Mouse (Mus musculus) adrenal gland, postnatal 4 days (tissue): Measurements from ENCODE around the gene Reep1. TPM values are rescaled to one million over a fixed set of nuclear protein-coding genes. Genes with fewer than 3 reads are reported as not detected.
A peak's percentile ranks its signal among the peaks of the same experiment; 100 is the strongest.

Experiments used
- DNase-seq, 2 experiments: peaks; one replicate each; pipeline ENCODE4 v3.0.0; 2021 to 2022; ENCODE audit warnings: low spot score in 2 of 2, mixed read lengths in 2 of 2
- total RNA-seq, 2 experiments: library from RNA; stranded (reverse); gene quantifications; 2 replicates each; pipeline ENCODE4 v1.2.3; 2021

Gene Reep1
- total RNA-seq, 2 experiments from 2014 or later: 22.3 to 24.4 TPM

DNA sequence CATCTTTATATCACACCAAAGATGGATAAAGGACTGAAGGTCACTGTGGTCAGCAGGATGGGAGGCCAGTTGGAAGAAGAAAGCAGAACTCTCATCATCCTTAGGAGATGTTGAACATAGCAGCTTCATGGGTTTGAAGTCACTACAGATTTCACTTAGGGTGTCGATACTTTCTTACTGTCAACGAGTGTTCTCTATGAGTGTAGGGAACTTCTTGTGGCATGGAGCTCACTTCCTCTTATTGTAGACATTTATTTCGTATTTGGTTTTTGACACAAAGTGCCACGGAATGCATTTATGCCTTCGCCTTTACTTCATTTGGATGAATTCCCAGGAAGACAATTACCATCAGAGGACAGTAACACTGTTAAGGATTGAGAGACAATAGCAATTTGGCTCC, 28.7 kb downstream of the Reep1 start:
- DNase-seq: no peak

DNA sequence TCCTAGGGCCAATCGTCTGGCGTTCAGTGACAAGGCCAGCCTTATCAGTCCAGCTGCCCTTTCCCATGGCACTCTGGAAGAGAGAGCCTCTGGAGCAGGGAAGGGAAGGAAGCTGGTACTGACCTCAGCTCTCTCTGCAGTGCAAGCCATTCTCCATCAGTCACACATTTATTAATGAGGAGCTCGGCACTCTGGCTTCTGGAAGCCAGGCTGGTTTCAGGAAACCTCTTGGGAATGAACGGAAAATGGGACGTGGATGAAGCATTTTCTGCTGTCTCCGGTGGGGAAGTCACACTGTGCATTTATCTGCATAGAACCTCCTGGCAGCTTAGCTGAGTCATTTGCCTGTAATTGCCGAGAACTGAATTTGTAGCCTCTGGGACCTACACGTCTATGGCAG, 29.8 kb downstream of the Reep1 start:
- DNase-seq: no peak

DNA sequence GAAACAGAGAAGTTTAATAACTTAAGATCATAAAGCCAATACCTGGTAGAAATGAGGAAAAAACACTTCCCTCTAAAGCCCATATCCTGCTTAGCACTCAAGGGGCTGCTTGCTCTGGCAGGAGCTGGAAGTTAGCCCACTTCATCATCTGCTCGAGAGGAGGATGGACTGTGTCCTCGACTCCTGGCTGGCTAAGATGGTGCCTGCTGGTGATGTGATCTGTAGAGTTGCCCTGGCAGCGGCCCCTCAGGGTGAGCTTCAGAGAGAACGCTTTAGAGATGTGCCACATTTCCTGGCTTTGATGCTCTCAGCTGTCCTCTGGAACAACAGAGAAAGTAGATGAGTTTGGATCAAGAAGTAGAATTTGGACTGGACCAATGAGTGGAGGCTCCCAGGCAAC, 31.2 kb downstream of the Reep1 start:
- no peak for DNase-seq

DNA sequence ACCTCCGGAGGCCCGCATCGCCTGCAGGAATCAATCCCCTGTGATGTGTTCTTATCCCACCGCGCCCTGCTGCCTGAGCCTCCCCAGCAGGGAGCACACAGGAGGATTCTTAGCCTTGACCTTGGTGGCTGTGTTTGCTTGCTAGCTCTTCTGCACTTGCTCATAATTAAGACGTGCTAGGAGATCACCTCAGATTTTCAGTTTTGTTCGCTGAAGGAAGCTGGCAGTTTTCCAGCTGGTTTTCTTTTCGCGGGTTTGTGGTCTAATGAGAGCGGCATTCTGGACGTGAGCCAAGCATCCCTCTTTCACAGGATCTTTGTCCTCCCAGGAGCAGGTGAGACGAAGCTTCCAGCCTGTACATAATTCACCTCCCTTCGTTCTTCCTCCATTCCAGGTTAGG, 33.6 kb downstream of the Reep1 start:
- DNase-seq: no peak

DNA sequence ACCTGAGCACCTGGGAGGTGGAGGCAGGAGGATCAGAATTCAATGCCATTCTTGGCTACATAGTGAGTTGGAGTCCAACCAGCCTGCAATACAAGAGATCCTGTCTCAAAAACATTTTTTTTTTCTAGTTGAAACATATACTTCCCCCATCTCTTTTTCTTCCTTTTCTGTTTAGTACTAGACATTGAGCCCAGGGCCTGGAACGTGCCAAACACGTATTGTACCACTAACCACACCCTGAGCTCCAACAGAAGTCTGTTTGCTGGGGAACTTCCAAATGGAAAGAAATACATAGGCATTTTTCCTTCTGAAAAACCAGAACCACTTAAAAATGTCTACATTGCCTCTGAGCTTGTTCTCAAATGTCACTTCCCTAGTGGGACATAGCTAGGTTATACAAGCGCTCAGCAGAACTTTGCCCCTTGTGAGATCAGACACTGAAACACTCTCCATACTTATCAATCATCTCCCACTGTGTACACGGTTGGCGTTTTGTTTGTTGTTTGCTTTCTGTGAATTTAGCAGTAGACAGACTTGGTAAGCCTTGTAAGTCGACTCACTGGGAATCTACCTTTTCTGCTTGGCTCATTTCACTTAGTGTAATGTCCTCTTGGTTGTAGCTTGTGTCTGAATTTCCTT, 34.8 kb downstream of the Reep1 start:
- no peak for DNase-seq

DNA sequence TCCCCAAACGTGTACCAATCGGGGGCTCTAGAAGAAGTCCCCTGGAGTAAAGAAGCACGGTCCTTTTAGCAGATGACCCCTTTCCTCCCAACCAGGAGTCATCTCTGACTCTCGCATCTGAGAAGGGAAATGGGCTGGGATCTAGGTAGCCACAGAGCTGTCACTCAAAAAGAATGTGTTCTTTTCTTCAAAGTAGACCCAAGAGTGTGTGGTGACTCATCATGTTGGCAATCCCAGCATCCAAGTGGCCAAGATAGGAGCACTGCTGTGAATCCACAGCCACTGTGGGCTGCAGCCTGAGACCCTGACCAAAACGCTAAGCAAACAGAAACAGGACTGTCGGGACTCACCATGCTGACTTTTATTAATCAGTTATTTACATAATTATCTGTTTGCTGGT, 37.6 kb downstream of the Reep1 start:
- no peak for DNase-seq

DNA sequence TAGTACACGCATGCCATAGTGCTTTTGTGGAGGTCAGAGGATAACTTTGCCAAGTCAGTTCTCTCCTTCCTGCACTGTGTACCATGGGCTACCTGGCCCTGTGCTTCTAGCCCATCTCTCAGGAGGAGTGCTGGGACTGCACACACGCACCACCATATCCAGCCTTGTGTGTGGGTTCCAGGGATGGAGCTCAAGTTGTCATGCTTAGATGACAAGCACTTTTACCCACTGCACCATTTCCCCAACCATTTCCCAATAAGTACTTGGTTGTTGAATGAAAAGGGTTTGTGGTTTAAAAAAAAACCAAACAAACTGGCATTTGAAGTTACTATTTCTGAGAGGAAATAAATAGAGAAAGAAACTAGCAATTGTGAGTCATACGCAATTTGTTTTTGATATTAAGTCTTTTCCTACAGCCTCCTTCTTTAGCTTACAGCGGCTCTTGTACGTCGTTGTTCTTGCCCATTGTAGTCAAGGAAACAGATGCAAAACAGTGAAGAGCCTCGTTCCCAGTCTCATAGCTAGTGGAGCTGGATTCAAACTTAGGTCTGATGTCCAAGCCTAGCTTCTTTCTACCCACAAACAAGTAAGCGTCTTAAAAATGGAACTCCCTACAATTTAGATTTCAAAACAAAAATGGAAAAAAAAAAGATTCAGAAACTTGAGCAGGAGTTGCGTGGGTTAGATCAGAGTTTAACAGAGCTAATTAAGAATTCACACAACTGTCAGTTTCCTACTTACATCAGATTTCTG, 38.3 kb downstream of the Reep1 start:
- DNase-seq: no peak

DNA sequence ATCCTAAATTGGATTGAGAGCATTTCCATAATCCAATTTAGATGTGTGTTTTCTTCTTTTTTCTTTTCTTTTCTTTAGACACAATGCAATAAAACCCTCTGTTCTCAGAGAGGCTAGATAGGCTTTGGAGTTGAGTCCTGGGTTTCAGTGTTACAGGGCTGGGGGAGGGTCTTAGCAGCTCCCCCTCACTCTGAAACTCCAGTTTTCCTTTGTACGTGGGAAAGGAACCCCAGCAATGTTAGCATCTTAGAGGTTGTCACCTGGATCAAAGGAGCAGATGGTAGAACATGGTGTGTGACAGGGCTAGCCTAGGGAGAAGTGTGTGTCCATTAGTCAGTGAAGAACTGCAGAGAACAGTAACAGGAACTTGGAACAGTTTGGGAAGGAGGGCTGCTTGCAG, 38.9 kb downstream of the Reep1 start:
- no peak for DNase-seq

DNA sequence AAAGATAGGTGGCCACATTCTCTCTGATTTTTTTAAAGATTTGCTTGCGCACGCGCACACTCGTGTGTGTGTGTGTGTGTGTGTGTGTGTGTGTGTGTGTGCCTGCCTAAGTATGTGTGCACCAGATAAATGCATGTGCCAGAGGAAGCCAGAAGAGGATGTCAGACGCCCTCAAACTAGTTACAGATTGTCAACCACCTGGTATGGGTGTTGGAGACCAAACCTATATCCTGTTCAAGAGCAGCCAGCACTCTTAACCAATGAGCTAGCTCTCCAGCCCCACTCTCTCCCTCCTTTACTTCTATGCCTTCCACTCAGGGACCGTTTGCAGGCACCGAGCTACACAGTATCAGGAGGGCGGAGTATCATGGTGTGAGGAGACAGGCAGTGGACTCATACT, 39.5 kb downstream of the Reep1 start:
- DNase-seq: no peak

DNA sequence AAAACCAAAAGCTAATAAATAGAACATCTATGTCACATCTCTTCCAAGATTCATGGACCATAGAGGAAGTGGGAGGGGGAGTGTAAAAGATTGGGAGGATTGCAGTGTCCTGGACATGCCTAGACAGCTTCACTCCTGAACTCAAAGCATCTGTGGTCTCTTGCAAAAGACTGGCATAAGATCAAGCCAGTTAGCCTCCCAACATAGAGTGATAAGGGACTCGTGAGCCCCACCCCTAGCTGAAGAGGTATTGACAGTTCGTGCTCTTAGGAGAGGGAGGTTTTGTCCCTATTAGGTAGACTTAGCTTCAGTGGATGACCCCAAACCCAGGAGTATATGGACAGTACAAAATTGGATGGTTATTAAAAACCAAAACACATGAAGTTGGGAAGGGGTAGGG, 44.2 kb downstream of the Reep1 start:
- no peak for DNase-seq

DNA sequence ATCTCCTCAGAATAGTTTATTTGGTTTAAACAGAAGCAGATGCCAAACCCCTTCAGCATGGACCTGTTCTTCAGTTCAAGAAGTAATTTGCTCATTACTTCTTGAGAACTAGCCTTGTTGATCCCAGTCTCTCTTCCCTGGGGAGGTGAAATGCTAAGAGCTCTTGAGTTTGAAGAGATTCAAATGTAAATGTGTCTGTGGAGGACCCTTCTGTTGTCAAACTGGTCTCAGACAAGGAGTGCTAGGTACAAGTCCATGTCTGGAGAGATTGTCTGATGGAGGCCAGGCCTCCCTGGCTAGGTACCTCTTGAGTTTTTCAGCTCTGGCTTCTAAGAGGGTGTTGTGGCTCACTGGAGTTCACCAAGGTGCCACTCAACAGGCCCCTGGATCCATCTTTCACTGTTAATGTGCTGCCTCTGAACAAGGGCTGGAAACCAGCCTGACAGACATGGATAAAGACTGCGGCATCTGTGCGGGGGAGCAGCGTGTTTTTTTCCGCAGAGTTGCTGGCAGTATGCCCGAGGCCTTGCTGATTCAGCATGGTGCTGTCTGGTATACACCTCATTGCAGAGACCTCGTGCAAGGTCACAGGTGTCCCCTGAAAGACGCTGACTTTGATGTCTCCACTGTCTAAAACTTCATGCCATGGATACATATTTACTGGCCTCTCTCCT, 45.6 kb downstream of the Reep1 start:
- no peak for DNase-seq

DNA sequence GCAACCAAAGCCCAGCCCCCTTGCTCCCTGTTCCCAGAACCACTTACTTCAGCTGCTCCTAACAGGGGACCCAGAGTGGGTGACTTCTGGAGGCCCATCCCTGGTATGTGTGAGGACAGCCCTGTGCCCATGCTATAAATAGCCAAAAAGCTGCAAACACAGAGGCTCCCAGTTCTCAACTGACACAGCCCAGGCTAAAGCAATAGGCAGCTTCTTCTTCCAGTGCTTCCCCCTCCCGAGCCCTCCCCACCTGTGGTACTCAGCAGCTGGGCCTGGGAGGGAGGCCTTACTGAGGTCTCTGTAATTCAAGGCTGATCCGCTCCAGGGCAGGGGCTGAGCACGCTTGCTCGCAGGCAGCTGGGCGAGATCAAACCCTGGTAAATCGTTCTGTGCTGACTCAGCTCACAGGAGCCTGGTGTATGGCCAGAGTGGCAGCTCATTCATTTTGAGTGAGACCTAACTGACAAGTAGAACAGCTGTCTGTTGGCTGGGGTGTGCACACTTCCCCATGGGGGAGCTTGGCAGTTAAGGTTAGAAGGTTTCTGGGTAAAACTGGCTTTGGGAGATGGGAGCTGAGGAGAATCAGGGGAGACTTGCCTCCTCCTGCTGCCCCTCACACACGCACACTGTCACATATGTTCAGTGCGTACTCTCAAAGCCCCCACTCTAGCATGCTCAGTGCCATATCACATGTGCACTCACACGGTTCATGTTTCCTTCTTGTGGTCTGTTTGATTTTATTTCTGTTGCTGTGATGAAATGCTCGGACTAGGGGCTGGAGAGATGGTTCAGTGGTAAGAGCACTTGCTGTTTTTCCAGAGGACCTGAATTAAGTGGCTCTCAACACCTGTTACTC, 49.9 kb downstream of the Reep1 start:
- peak in 1 of 2 experiments; percentile 29 for DNase-seq

DNA sequence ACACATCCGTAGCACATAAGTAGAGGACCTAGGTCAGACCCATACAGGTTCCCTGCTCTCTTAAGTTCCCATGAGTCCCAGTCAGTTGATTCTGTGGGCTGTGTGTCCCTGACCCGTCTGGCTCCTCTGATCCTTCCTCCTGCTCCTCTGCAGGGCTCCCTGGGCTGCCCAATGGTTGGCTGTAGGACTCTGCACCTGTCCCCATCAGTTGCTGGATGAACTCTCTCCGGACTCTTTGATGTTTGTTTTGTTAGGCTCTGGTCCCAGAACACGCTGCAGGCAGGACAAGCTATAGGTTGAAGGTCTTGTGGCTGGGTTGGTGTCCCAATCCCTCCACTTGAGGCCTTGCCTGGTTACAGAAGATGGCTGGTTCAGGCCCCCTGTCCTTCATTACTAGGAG, 51.4 kb downstream of the Reep1 start:
- no peak for DNase-seq

DNA sequence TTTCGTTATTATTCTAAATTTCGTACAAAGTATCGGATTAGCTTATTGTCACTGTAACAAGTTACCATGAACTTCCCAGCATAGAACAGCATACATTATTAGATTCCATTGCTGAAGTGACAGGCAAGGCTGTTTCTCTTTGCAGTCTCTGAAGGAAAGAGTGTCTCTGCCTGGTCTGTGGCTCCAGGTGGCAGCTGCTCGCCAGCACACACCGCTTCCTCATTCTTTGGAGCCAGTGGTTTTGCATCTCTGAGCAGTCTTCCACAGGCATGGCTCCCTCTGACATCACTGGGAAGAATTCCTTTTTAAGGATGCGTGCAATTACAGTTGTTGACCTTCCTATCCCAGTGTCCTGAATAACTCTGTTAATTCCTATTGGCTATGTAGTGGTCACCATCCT, 52.7 kb downstream of the Reep1 start:
- no peak for DNase-seq

DNA sequence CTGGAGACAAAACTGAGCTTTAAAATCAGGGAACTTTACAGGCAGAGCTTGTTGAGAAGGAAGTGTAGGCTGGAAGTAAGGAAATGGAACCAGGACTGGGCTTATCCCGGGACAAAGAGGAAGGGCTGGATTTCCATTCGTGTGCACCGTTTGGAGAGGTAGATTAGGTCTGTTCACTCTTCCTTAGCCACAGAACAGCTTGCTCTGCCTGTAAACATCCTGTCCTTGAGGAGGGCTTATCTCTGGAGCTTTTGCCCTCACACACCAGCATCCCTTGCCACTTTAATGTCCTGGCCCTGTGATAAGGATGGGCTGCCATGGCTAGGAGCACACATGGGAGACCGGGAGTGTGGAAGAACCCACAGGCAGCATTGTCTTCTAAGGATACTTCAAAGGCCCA, 60.4 kb downstream of the Reep1 start:
- DNase-seq: no peak

DNA sequence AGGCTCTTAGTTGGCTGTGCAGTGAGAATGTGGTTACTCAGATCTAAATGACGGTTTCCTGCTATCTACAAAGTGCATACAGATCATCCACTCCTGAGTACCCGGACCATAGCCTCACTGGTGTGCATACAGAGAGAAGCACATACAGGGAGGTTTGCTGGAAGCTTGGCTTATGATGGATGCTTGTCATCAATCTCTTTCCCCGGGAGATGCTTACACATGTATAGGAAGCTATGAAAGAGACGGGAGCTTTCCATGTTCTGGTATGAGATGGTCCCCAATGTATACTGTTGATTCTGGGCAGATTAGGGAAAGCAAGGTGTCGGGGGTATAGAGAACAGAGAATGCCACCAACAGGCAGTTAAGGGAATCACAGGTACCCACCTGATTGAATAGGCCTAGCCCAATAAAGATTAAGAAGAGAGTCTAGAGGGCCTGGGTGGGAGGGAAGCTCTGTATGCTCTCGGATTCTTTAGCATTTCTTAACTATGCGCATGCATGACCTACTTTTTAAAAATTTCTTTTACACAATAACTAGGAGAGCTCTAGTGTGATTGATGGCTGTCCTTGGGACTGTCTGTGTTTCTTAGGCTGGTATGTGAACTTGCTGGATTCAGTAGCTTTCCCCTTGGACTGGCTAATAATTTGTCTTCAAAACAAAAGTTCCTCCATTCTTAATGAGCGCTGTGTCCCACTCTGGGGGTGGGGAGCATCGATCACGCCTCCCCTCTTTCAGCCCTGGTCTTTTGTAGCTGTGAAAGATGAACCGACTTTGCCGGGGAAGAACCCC, 62.7 kb downstream of the Reep1 start:
- DNase-seq: no peak

DNA sequence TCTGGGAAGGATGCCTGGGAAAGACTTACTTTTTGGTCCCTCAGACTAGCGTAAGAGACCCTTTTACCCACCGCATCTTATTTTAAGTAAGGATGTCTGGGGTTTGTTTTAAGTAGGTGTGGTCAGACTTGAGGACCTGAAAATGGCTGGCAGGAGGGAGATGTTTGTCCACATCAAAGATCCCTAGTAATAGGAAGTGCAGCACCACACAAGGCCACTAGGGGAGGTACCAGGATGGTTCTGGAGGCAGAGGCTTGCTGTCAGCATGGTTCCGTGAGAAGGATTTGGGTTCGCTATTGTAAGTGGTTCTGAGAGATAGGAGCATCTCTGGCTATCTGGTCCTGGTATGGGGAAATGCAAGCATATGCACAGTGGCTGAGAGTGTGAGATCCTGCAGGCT, 63.5 kb downstream of the Reep1 start:
- DNase-seq: no peak

DNA sequence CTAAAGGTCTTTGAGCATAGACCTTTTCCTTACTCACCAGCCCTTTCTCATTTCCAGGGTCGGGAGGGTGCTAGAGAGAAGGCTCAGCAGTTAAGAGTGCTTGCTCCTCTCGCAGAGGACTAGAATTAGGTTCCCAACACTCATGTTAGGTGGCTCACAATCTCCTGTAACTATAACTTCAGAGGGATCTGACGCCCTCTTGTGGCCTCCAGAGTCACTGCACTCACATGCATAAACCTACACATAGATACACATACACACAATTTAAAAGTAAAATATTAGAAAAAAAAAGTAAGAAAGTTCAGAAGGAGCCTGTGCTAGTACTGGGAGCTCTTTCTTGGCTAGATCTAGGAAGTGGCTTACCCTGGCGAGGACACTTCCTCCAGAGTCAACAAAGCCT, 63.9 kb downstream of the Reep1 start:
- no peak for DNase-seq

DNA sequence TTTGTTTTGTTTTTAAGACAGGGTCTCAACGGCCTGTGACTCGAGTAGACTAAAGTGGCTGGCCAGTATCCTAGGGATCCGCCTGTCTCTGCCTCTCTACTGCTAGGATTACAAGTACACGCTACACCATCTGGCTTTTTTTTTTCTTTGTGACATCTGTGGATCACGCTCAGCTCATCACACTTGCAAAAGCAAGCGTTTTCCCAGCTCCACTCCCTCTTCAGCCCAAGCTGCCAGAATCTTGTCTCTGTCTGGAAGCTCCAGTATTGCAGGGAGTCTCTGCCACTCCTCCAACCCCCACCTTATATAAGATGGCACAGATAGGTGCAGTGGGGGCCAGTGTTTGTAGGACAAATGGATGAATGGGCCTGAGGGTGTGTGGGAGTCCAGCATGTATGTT, 64.8 kb downstream of the Reep1 start:
- no peak for DNase-seq

DNA sequence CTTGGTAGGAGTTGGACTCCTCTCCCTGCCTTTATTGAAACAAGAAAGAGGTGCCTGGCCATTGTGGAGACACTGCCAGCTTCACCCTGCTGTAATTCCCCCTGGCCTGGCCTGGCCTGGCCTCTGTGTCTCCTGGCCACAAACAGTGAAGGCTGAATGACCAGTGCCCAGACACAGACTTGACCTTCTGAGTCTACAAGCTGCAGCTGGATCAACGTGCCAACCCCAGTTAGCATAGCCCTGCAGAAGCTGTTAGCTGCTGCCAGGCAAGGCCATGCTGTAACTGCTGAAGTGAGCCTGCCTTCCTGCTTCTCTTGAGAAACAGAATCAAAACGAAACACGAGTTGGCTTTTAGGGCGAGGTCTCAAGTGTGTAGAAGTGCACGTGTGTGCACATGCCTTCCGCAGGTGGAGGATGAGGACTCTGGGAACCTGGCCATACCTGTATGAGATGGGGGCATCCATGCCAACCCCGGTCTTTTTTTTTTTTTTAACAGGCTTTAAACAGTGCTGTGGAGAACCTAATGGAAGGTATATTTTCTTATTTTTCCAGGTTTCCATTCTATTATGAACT, 65.4 kb downstream of the Reep1 start:
- DNase-seq: peak in 1 of 2 experiments; percentile 26
